Mouse (Mus musculus) liver, embryonic 15.5 days (tissue): Measurements from ENCODE around the gene Slc35b1. TPM values are rescaled to one million over a fixed set of nuclear protein-coding genes. Genes with fewer than 3 reads are reported as not detected.

Source experiments
- ATAC-seq: fragments of 200-750 bp; cut with Nextera tagmentation; 2 replicates; pipeline ENCODE4 v1.8.0; 2017; ENCODE audit warnings: moderate number of reproducible peaks, mild to moderate bottlenecking, moderate library complexity; ENCODE audit not compliant: insufficient read depth
- H3K27ac ChIP-seq: fragments of 300-500 bp; sonication (generic); replicated peaks from 2 replicates; pipeline ENCODE4 v1.5.1; 2015; ENCODE audit warnings: mild to moderate bottlenecking, inconsistent platforms
- H3K27me3 ChIP-seq: fragments of 300-500 bp; sonication (generic); 2 replicates; pipeline ENCODE4 v1.6.1; 2015; ENCODE audit warnings: mild to moderate bottlenecking, inconsistent platforms
- H3K36me3 ChIP-seq: fragments of 300-500 bp; sonication (generic); replicated peaks from 2 replicates; pipeline ENCODE4 v1.6.1; 2015; ENCODE audit warnings: moderate library complexity, mild to moderate bottlenecking, inconsistent platforms
- H3K4me1 ChIP-seq: fragments of 300-500 bp; sonication (generic); replicated peaks from 2 replicates; pipeline ENCODE4 v1.6.1; 2015; ENCODE audit warnings: inconsistent platforms
- H3K4me2 ChIP-seq: fragments of 300-500 bp; sonication (generic); 2 replicates; pipeline ENCODE4 v1.6.1; 2015; ENCODE audit warnings: moderate library complexity, mild to moderate bottlenecking, inconsistent platforms
- H3K4me3 ChIP-seq: fragments of 300-500 bp; sonication (generic); replicated peaks from 2 replicates; pipeline ENCODE4 v1.5.1; 2015; ENCODE audit warnings: mild to moderate bottlenecking, inconsistent platforms
- H3K9ac ChIP-seq: fragments of 300-500 bp; sonication (generic); 2 replicates; pipeline ENCODE4 v1.6.1; 2015; ENCODE audit warnings: moderate library complexity, mild to moderate bottlenecking, inconsistent platforms
- H3K9me3 ChIP-seq: fragments of 300-500 bp; sonication (generic); replicated peaks from 2 replicates; pipeline ENCODE4 v1.6.1; 2016; ENCODE audit warnings: inconsistent platforms
- WGBS: fragments of 180-500 bp; shearing (Covaris S2); methylation state at CpG from one replicate; pipeline ENCODE4 v1.1.7; 2015; ENCODE audit warnings: mixed read lengths; ENCODE audit not compliant: insufficient replicate concordance; 5-methylcytosine and 5-hydroxymethylcytosine counted together
- polyA plus RNA-seq: library from polyadenylated mRNA; unstranded; fragments of >200 nt; fragmentation: Nextera tagmentation; extraction: Ambion mirVana; gene quantifications from 2 replicates; pipeline ENCODE4 v1.2.1, GENCODE M21; 2015

Slc35b1 gene
- polyA plus RNA-seq, 1 experiment from 2014 or later = 40.6 TPM

DNA sequence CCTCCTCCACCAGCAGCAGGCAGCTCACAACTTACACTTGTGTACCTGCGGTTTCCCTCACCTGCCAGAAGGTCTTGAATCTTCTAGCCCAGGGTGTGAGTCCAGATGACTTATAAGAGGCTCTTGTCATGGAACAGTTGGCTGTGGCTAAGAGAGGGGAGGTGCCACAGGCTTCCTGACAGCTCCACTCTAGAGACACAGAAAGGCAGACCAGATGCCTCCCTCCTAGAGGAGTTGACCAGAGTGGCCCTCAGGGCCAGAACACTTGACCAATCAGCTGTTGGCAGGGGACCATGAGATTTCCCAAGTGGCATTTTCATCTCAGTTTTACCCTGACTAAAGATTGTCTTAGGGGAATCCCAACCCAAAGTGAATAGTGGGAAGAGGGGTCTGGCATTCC is 3.3 kb upstream of the Slc35b1 start:
- ATAC-seq = no peak
- peaks cover 30% of the 10 kb centered on the region for H3K4me1 ChIP-seq
- 0 out of 2 replicates have a peak overlapping the region, but pooled peaks have one; percentile 0 for H3K27ac ChIP-seq
- H3K9ac ChIP-seq = no peak overlapping the region
- H3K9me3 ChIP-seq = no peaks in the 10 kb centered on the region
- WGBS = 92% methylated on average over 1 of the region's 1 CpGs
- no peak overlapping the region for H3K4me2 ChIP-seq
- H3K36me3 ChIP-seq = peaks cover 73% of the 10 kb centered on the region
- H3K4me3 ChIP-seq = no peak overlapping the region
- H3K27me3 ChIP-seq = no peaks in the 10 kb centered on the region

DNA sequence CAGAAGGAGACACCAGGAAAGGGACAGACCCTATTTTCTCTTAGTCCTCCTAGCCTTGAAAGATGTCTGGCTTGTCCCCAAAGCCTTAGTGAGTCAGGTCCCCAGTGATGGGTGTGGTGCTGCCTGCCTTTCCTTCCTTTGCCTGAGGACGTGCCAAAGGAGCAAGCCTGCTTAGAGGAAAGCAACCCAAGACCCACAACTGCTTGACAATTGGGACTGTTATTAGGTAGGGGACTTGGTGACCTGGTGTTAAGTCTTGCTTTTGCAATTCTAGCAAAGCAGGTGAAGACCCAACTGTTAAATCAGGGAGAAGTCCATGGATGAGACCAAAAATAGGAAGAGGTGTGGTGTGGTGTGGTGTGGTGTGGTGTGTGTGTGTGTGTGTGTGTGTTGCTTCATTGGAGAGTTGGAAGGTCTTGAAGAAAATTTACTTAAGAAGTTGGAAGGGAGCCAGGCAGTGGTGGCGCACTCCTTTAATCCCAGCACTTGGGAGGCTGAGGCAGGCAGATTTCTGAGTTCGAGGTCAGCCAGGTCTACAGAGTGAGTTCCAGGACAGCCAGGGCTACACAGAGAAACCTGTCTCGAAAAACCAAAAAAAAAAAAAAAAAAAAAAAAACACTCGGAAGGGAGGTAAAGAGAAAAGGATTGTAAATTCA is 1.0 kb upstream of the Slc35b1 start:
- Histone ChIP-seq H3K27ac (peak overlapping the region; percentile 94), H3K4me2 (peak overlapping the region; percentile 77), H3K36me3 (peaks cover 71% of the 10 kb centered on the region), H3K4me1 (peaks cover 42% of the 10 kb centered on the region), H3K9ac (no peak overlapping the region), H3K4me3 (no peak overlapping the region), H3K9me3 (no peaks in the 10 kb centered on the region), H3K27me3 (no peaks in the 10 kb centered on the region)
- ATAC-seq = no peak
- 72% methylated on average over 5 of the region's 5 CpGs for WGBS

DNA sequence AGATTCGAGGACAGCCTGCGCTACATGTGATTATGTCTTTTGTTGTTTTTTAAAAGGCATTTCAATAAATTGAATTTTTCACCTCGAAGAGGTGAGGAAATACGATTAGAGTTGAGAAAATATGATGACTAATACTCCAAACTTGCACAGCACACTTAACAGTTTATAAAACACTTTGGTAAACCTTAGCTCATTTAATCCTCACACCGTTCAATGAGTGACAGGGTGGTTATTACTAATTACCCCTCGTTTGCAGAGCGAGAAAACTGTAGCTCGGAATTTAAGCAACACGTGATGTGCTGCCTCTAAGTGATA is 531 bp upstream of the Slc35b1 start:
- Histone ChIP-seq H3K4me1 (peaks cover 42% of the 10 kb centered on the region), H3K4me2 (peak overlapping the region; percentile 77), H3K36me3 (peaks cover 71% of the 10 kb centered on the region), H3K27me3 (no peaks in the 10 kb centered on the region), H3K4me3 (peak overlapping the region; percentile 89), H3K9ac (peak overlapping the region; percentile 86), H3K27ac (peak overlapping the region; percentile 94), H3K9me3 (no peaks in the 10 kb centered on the region)
- no peak for ATAC-seq
- 32% methylated on average over 9 of the region's 9 CpGs for WGBS

DNA sequence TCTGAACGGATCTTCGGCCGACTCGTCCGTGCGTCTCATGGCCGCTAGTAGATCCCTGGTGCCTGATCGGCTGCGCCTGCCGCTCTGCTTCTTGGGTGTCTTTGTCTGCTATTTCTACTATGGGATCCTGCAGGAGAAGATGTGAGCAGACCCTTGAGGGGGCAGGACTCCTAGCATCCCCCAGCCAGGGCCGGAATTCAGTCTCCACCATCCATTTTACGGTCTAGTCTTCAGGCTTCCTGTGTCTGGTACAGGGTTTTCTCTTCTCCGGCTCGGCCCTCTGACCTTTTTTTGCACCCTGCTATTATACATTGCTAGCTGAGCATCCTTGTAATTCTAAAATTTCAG is 455 bp downstream of the Slc35b1 start:
- Histone ChIP-seq H3K4me2 (peak overlapping the region; percentile 77), H3K9ac (peak overlapping the region; percentile 86), H3K27ac (peak overlapping the region; percentile 94), H3K27me3 (no peaks in the 10 kb centered on the region), H3K4me3 (peak overlapping the region; percentile 89), H3K9me3 (no peaks in the 10 kb centered on the region), H3K4me1 (peaks cover 42% of the 10 kb centered on the region), H3K36me3 (peaks cover 71% of the 10 kb centered on the region)
- under 1% methylated on average over 14 of the region's 14 CpGs for WGBS
- ATAC-seq = no peak

DNA sequence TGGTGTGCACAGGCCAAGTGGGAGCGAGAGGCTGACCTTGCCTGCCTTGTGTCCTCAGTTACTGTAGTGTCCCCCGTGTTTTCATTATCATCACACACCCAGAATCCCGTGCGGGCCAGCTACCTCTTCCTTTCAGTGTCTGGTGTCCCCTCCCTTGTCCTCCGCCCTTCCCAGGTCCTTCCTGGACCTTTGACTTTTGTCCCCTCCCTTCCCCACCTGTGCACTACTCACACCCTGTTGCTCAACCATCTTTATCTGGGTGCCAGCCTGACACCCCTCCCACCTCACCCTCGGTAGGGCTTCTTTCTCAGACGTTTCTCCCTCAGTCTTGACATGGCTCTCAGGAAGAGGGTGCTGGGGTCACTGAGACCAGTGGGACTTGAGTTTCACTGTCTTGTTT is 2.9 kb downstream of the Slc35b1 start:
- H3K4me2 ChIP-seq = no peak overlapping the region
- H3K4me1 ChIP-seq = peaks cover 37% of the 10 kb centered on the region
- no peak overlapping the region for H3K27ac ChIP-seq
- ATAC-seq = no peak
- 65% methylated on average over 7 of the region's 7 CpGs for WGBS
- H3K9ac ChIP-seq = no peak overlapping the region
- H3K27me3 ChIP-seq = no peaks in the 10 kb centered on the region
- no peaks in the 10 kb centered on the region for H3K9me3 ChIP-seq
- H3K36me3 ChIP-seq = peaks cover 61% of the 10 kb centered on the region
- no peak overlapping the region for H3K4me3 ChIP-seq

DNA sequence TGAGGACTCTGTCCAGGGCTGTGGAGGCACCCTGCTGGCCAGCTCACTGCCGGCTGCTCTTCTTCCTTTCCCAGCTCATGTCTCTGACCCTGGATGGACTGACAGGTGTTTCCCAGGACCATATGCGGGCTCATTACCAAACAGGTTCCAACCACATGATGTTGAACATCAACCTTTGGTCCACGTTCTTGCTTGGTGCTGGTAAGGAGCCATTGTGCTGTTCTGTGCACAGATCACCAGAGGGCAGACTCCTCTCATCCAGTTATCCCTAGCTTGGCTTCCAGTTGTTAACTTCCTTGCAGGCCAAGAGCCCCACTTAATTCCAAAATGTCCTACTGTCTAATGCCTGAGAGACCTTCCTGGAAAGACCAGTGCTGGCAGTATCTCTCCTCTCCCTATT is 4.5 kb downstream of the Slc35b1 start:
- H3K36me3 ChIP-seq = peaks cover 52% of the 10 kb centered on the region
- 73% methylated on average over 3 of the region's 3 CpGs for WGBS

DNA sequence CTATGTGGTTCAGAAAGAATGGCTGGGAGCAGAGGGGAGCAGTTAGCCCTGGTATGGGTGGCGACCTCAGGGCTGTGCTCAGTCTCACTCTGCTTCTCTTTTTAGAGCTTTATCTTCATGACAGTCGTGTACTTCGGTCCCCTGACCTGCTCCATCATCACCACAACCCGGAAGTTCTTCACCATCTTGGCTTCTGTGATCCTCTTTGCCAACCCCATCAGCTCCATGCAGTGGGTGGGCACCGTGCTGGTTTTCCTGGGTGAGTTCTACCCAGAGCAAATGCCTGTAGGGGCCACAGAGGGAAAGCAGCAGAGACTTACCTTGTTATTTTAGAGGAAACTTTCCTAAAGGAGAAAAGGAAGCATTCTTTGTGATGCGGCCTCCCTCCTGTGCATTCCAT is 5.9 kb downstream of the Slc35b1 start:
- peaks cover 52% of the 10 kb centered on the region for H3K36me3 ChIP-seq
- H3K9ac ChIP-seq = no peak overlapping the region
- no peak overlapping the region for H3K4me2 ChIP-seq
- no peak for ATAC-seq
- H3K4me1 ChIP-seq = peaks cover 19% of the 10 kb centered on the region
- H3K4me3 ChIP-seq = no peak overlapping the region
- H3K9me3 ChIP-seq = no peaks in the 10 kb centered on the region
- WGBS = 82% methylated on average over 6 of the region's 6 CpGs
- no peaks in the 10 kb centered on the region for H3K27me3 ChIP-seq
- no peak overlapping the region for H3K27ac ChIP-seq

More for the DNA sequence above, 4.5 kb downstream of the Slc35b1 start:
- H3K4me3 ChIP-seq = no peak overlapping the region
- H3K9me3 ChIP-seq = no peaks in the 10 kb centered on the region
- no peak overlapping the region for H3K27ac ChIP-seq
- no peak overlapping the region for H3K4me2 ChIP-seq
- no peaks in the 10 kb centered on the region for H3K27me3 ChIP-seq
- no peak overlapping the region for H3K9ac ChIP-seq
- H3K4me1 ChIP-seq = peaks cover 24% of the 10 kb centered on the region
- no peak for ATAC-seq

DNA sequence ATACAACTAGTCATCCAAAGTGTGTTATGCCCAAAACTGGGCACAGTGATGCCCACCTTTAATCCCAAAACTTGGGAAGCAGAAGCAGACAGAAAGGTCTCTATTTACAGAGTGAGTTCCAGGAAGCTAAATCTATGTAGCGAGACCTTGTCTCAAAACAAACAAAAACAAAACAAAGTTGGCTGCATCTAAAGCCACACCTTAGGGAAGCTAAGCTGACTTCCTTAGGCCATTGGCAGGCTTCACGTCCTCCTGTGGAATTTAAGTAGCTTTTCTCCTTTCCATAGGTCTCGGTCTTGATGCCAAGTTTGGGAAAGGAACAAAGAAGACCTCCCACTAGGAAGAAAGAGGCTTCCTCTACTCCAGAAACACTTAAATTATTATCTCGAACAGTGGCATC is 6.7 kb downstream of the Slc35b1 start:
- no peak overlapping the region for H3K27ac ChIP-seq
- H3K4me3 ChIP-seq = no peak overlapping the region
- WGBS = 73% methylated on average over 4 of the region's 4 CpGs
- no peaks in the 10 kb centered on the region for H3K9me3 ChIP-seq
- peaks cover 50% of the 10 kb centered on the region for H3K36me3 ChIP-seq
- ATAC-seq = no peak
- 0 out of 2 replicates have a peak, but pooled peaks cover 6% of the 10 kb centered on the region for H3K27me3 ChIP-seq
- no peak overlapping the region for H3K4me2 ChIP-seq
- no peak overlapping the region for H3K9ac ChIP-seq
- peaks cover 12% of the 10 kb centered on the region for H3K4me1 ChIP-seq

DNA sequence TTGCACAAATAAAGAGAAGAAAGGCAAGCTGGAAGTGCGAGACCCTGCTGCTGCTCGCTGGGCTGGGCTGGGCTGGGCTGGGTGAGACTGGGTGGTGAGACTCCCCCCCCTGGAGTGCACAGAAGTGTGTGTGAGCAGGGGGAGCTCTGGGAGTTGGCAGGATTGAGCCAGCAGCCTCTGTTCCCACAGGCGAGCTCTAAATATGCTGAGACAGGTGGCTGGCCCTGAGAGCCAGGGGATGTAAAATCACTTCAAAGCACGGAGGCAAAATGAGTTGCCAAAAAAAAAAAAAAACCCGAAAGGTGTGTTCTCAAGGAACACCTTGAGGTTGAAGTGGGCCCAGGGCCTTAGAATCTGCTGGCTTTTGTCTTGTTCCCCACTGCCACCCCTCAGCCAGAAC is 7.3 kb downstream of the Slc35b1 start:
- WGBS = 72% methylated on average over 5 of the region's 5 CpGs
- Histone ChIP-seq H3K9ac (no peak overlapping the region), H3K27me3 (0 out of 2 replicates have a peak, but pooled peaks cover 6% of the 10 kb centered on the region), H3K27ac (no peak overlapping the region), H3K36me3 (peaks cover 45% of the 10 kb centered on the region), H3K4me3 (no peak overlapping the region), H3K4me2 (no peak overlapping the region), H3K4me1 (peaks cover 7% of the 10 kb centered on the region), H3K9me3 (no peaks in the 10 kb centered on the region)
- ATAC-seq = no peak

DNA sequence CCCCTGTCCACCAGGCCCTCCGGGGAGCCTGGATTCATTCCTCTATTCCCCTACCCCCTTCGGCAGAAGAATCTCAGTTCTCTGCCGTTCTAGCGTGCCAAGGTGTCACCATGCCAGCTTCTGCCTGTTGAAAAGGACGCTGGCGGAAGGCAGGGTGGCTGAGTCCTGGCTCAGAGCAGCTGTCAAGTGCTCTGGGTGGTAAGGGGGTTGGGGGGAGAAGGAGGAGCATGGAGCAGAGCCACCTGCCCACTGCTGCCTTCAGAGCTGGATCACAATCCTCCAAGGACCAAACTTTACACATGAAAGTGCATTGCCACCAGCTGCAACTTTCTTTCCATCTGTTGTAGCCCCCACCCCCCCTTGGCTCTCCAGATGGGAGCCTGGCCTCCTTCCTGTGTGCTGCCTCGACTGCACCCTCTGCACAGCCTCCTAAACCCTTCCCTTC is 7.8 kb downstream of the Slc35b1 start:
- Histone ChIP-seq H3K27me3 (0 out of 2 replicates have a peak, but pooled peaks cover 6% of the 10 kb centered on the region), H3K4me3 (no peak overlapping the region), H3K9me3 (no peaks in the 10 kb centered on the region), H3K27ac (no peak overlapping the region), H3K36me3 (peaks cover 41% of the 10 kb centered on the region), H3K4me2 (no peak overlapping the region), H3K4me1 (peaks cover 3% of the 10 kb centered on the region; the same call in 1 of the 2 replicates), H3K9ac (no peak overlapping the region)
- no peak for ATAC-seq
- 57% methylated on average over 7 of the region's 7 CpGs for WGBS

DNA sequence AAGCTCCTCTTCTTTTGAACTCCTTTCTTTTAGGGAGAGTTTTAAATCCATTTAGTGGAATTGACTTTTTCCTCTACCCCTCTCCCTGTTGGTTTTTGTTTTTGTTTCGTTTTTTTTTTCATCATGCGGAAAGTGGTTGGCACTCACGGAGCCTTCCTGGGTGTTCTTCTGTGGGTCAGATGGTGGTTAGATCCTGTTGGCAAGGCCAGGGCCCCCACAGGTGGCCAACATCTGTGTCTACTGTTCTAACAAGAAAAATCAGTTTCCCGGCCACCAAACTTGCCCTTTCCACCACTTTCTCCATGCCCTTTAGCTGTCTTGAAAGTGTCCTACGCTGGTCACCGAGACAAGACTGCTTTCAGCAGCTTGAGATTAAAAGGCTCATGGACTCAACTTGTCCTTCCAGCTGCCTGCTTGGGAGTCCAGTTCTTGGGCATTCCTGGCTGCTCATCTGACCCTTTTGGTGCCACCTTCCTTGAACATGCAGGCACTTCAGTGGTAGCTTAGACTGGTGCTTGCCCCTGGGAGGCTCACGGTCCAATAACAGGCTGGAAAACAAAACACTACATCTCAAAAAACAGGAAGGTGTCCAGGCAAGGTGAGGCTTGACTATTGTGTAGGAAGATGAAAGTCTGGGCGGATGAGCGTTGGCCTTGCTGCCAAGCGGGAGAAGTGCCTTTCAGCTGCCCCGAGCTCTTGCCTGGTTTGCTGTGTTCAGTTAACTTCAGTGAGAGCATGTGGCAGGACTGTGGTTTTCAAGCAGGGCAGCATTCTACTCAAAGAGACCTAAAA is 8.4 kb downstream of the Slc35b1 start:
- 0 out of 2 replicates have a peak, but pooled peaks cover 6% of the 10 kb centered on the region for H3K27me3 ChIP-seq
- no peaks in the 10 kb centered on the region for H3K9me3 ChIP-seq
- ATAC-seq = no peak
- 73% methylated on average over 11 of the region's 11 CpGs for WGBS
- no peaks in the 10 kb centered on the region for H3K4me1 ChIP-seq
- no peak overlapping the region for H3K4me2 ChIP-seq
- no peak overlapping the region for H3K27ac ChIP-seq
- no peak overlapping the region for H3K9ac ChIP-seq
- no peak overlapping the region for H3K4me3 ChIP-seq
- peaks cover 34% of the 10 kb centered on the region for H3K36me3 ChIP-seq
